Mouse (Mus musculus): ENCODE results near the gene Tmem94. TPM values are rescaled to one million over a fixed set of nuclear protein-coding genes. Genes with fewer than 3 reads are reported as not detected.

Tmem94 gene
- polyA plus RNA-seq, 1 experiment = 29.2 TPM

- Histone ChIP-seq H3K27ac (ENCODE audit: insufficient read depth, low read length) (peak overlapping the region; percentile 65), H3K4me3 (ENCODE audit: low read depth, low read length) (no peak overlapping the region; the same call in 1 of the 2 replicates), H3K36me3 (ENCODE audit: control insufficient read depth, insufficient read depth, low read length, poor library complexity, severe bottlenecking) (no peaks in the 10 kb centered on the region), H3K9me3 (replicated peaks; ENCODE audit: control insufficient read depth, insufficient read depth, low read length, poor library complexity, severe bottlenecking) (no peaks in the 10 kb centered on the region), H3K9ac (ENCODE audit: low read depth, poor library complexity, severe bottlenecking) (peak overlapping the region; percentile 33; the same call in 1 of the 2 replicates), H3K27me3 (ENCODE audit: control insufficient read depth, insufficient read depth, low read length, poor library complexity, severe bottlenecking) (no peaks in the 10 kb centered on the region), H3K4me1 (ENCODE audit: control insufficient read depth, insufficient read depth, low read length) (peaks cover 22% of the 10 kb centered on the region)
- TF ChIP-seq EP300 (IDR thresholded peaks at IDR 0.05; ENCODE audit: insufficient read depth, low read depth, low read length) (0 out of 2 replicates have a peak, but pooled peaks have one; percentile 2), CTCF (IDR thresholded peaks at IDR 0.05; ENCODE audit: low read depth, low read length) (no peak), POLR2A (IDR thresholded peaks at IDR 0.05; ENCODE audit: insufficient read depth, low read length) (no peak)
Measured at GRCm38 (mm10) chr11:115833021-115833513, 67.8 kb downstream of the Tmem94 start.

- 0 out of 2 replicates have a peak overlapping the region, but pooled peaks have one; percentile 8 for H3K9ac ChIP-seq (ENCODE audit: low read depth, poor library complexity, severe bottlenecking)
- H3K27ac ChIP-seq (ENCODE audit: insufficient read depth, low read length) = peak overlapping the region; percentile 65
- H3K4me1 ChIP-seq (ENCODE audit: control insufficient read depth, insufficient read depth, low read length) = peaks cover 26% of the 10 kb centered on the region
Measured at GRCm38 (mm10) chr11:115834033-115834432, 68.8 kb downstream of the Tmem94 start.

GRCm38 (mm10) chr11:115836656-115837395 lies 71.6 kb downstream of the Tmem94 start:
- no peaks in the 10 kb centered on the region for H3K36me3 ChIP-seq (ENCODE audit: control insufficient read depth, insufficient read depth, low read length, poor library complexity, severe bottlenecking)

More at GRCm38 (mm10) chr11:115834033-115834432, 68.8 kb downstream of the Tmem94 start:
- H3K36me3 ChIP-seq (ENCODE audit: control insufficient read depth, insufficient read depth, low read length, poor library complexity, severe bottlenecking) = no peaks in the 10 kb centered on the region
- no peaks in the 10 kb centered on the region for H3K9me3 ChIP-seq (replicated peaks; ENCODE audit: control insufficient read depth, insufficient read depth, low read length, poor library complexity, severe bottlenecking)
- H3K27me3 ChIP-seq (ENCODE audit: control insufficient read depth, insufficient read depth, low read length, poor library complexity, severe bottlenecking) = no peaks in the 10 kb centered on the region
- no peak for TF ChIP-seq EP300 (IDR thresholded peaks at IDR 0.05; ENCODE audit: insufficient read depth, low read depth, low read length)
- no peak for TF ChIP-seq CTCF (IDR thresholded peaks at IDR 0.05; ENCODE audit: low read depth, low read length)
- no peak for TF ChIP-seq POLR2A (IDR thresholded peaks at IDR 0.05; ENCODE audit: insufficient read depth, low read length)
- H3K4me3 ChIP-seq (ENCODE audit: low read depth, low read length) = no peak overlapping the region

GRCm38 (mm10) chr11:115837606-115838345 lies 72.5 kb downstream of the Tmem94 start:
- TF ChIP-seq CTCF (IDR thresholded peaks at IDR 0.05; ENCODE audit: low read depth, low read length) (no peak), EP300 (IDR thresholded peaks at IDR 0.05; ENCODE audit: insufficient read depth, low read depth, low read length) (no peak), POLR2A (IDR thresholded peaks at IDR 0.05; ENCODE audit: insufficient read depth, low read length) (no peak)
- Histone ChIP-seq H3K9ac (ENCODE audit: low read depth, poor library complexity, severe bottlenecking) (no peak overlapping the region), H3K27me3 (ENCODE audit: control insufficient read depth, insufficient read depth, low read length, poor library complexity, severe bottlenecking) (no peaks in the 10 kb centered on the region), H3K27ac (ENCODE audit: insufficient read depth, low read length) (peak overlapping the region; percentile 51; the same call in 1 of the 2 replicates), H3K4me3 (ENCODE audit: low read depth, low read length) (no peak overlapping the region), H3K36me3 (ENCODE audit: control insufficient read depth, insufficient read depth, low read length, poor library complexity, severe bottlenecking) (no peaks in the 10 kb centered on the region), H3K9me3 (replicated peaks; ENCODE audit: control insufficient read depth, insufficient read depth, low read length, poor library complexity, severe bottlenecking) (no peaks in the 10 kb centered on the region), H3K4me1 (ENCODE audit: control insufficient read depth, insufficient read depth, low read length) (peaks cover 29% of the 10 kb centered on the region)

More at GRCm38 (mm10) chr11:115836656-115837395, 71.6 kb downstream of the Tmem94 start:
- H3K9ac ChIP-seq (ENCODE audit: low read depth, poor library complexity, severe bottlenecking) = no peak overlapping the region
- no peaks in the 10 kb centered on the region for H3K9me3 ChIP-seq (replicated peaks; ENCODE audit: control insufficient read depth, insufficient read depth, low read length, poor library complexity, severe bottlenecking)
- peaks cover 29% of the 10 kb centered on the region for H3K4me1 ChIP-seq (ENCODE audit: control insufficient read depth, insufficient read depth, low read length)
- H3K27ac ChIP-seq (ENCODE audit: insufficient read depth, low read length) = peak overlapping the region; percentile 39
- H3K27me3 ChIP-seq (ENCODE audit: control insufficient read depth, insufficient read depth, low read length, poor library complexity, severe bottlenecking) = no peaks in the 10 kb centered on the region
- no peak for TF ChIP-seq CTCF (IDR thresholded peaks at IDR 0.05; ENCODE audit: low read depth, low read length)
- 0 out of 2 replicates have a peak, but pooled peaks have one; percentile 34 for TF ChIP-seq EP300 (IDR thresholded peaks at IDR 0.05; ENCODE audit: insufficient read depth, low read depth, low read length)
- no peak for TF ChIP-seq POLR2A (IDR thresholded peaks at IDR 0.05; ENCODE audit: insufficient read depth, low read length)
- no peak overlapping the region for H3K4me3 ChIP-seq (ENCODE audit: low read depth, low read length)

GRCm38 (mm10) chr11:115838895-115839311 lies 73.7 kb downstream of the Tmem94 start:
- no peaks in the 10 kb centered on the region for H3K9me3 ChIP-seq (replicated peaks; ENCODE audit: control insufficient read depth, insufficient read depth, low read length, poor library complexity, severe bottlenecking)
- no peaks in the 10 kb centered on the region for H3K36me3 ChIP-seq (ENCODE audit: control insufficient read depth, insufficient read depth, low read length, poor library complexity, severe bottlenecking)
- no peak overlapping the region for H3K4me3 ChIP-seq (ENCODE audit: low read depth, low read length)
- TF ChIP-seq POLR2A (IDR thresholded peaks at IDR 0.05; ENCODE audit: insufficient read depth, low read length) (no peak), CTCF (IDR thresholded peaks at IDR 0.05; ENCODE audit: low read depth, low read length) (no peak), EP300 (IDR thresholded peaks at IDR 0.05; ENCODE audit: insufficient read depth, low read depth, low read length) (0 out of 2 replicates have a peak, but pooled peaks have one; percentile 61)
- H3K4me1 ChIP-seq (ENCODE audit: control insufficient read depth, insufficient read depth, low read length) = peaks cover 34% of the 10 kb centered on the region
- H3K27me3 ChIP-seq (ENCODE audit: control insufficient read depth, insufficient read depth, low read length, poor library complexity, severe bottlenecking) = no peaks in the 10 kb centered on the region
- peak overlapping the region; percentile 60 for H3K27ac ChIP-seq (ENCODE audit: insufficient read depth, low read length)
- H3K9ac ChIP-seq (ENCODE audit: low read depth, poor library complexity, severe bottlenecking) = no peak overlapping the region

Measured in ES-Bruce4 (cell line).